Comparison of ENCODE assay signal across 20 mouse cellular contexts in genomic region chr8:119646197-119646596, GRCm38 (mm10). TPM values are rescaled to one million over a fixed set of nuclear protein-coding genes. Genes with fewer than 3 reads are reported as not detected.
DNase-seq lines count a peak whose midpoint lies in the region; TF ChIP-seq lines count a peak whose summit lies in the region.
"Had no signal": no experiment of that assay in that cellular context is flagged by ENCODE, and none has a peak within 500 bp of the region (broad histone marks: within the 10 kb centered on the region; RNA-seq: fewer than 3 reads in every experiment).

No protein-coding gene starts in this region.

- peak; percentile 29 for TF ChIP-seq CTCF in gastrocnemius, adult 2 months (IDR thresholded peaks at IDR 0.05)
- peak; percentile 49 for TF ChIP-seq CTCF in layer of hippocampus, adult 2 months (conservative IDR thresholded peaks at IDR 0.05)
- peak; percentile 47; the same call in 1 of the 2 replicates for TF ChIP-seq CTCF in testis, adult 2 months (IDR thresholded peaks at IDR 0.05; ENCODE audit: control insufficient read depth, insufficient read depth, insufficient replicate concordance, low read depth, low read length)

- H3K4me1 ChIP-seq in testis, adult 2 months (ENCODE audit: control insufficient read depth, insufficient read depth, low read length) = no peaks in the 10 kb centered on the region; the same call in 1 of the 2 replicates
- H3K4me1 ChIP-seq: stomach, embryonic 15.5 days had no signal

- H3K27me3 ChIP-seq in testis, adult 2 months (ENCODE audit: control insufficient read depth, insufficient read depth, low read length) = no peaks in the 10 kb centered on the region
- H3K27me3 ChIP-seq: hindbrain, embryonic 12.5 days; limb, embryonic 13.5 days; stomach, embryonic 15.5 days had no signal

- H3K27ac ChIP-seq in gastrocnemius, adult 2 months = no peak overlapping the region
- no peak overlapping the region for H3K27ac ChIP-seq in layer of hippocampus, adult 2 months
- peak overlapping the region; percentile 73 for H3K27ac ChIP-seq in testis, adult 2 months (ENCODE audit: control insufficient read depth, insufficient read depth, low read depth, low read length)
- H3K27ac ChIP-seq: kidney, embryonic 15.5 days; limb, embryonic 13.5 days; midbrain, embryonic 10.5 days; stomach, embryonic 15.5 days had no signal

- no peak overlapping the region for H3K4me3 ChIP-seq in gastrocnemius, adult 2 months
- H3K4me3 ChIP-seq in layer of hippocampus, adult 2 months = no peak overlapping the region
- no peak overlapping the region for H3K4me3 ChIP-seq in testis, adult 2 months (ENCODE audit: control insufficient read depth, low read depth, low read length)
- H3K4me3 ChIP-seq: hindbrain, embryonic 12.5 days; kidney, embryonic 15.5 days; limb, embryonic 13.5 days; midbrain, embryonic 10.5 days; stomach, embryonic 15.5 days had no signal

- no peaks in the 10 kb centered on the region for H3K36me3 ChIP-seq in testis, adult 2 months (ENCODE audit: control insufficient read depth, insufficient read depth, low read length)
- H3K36me3 ChIP-seq: hindbrain, embryonic 12.5 days; kidney, embryonic 15.5 days; limb, embryonic 13.5 days; midbrain, embryonic 10.5 days; stomach, embryonic 15.5 days had no signal

- intact Hi-C loops in gastrocnemius, adult 2 months (cut with DNase I) = no loop called here

- DNase-seq in gastrocnemius, adult 2 months = no peak
- DNase-seq in gastrocnemius, postnatal 25 days = no peak
- DNase-seq in layer of hippocampus, adult 2 months (ENCODE audit: low spot score in 2 of 2) = no peak
- DNase-seq in layer of hippocampus, adult 11-12 months (ENCODE audit: low spot score) = no peak
- DNase-seq in testis, postnatal 14 days (ENCODE audit: low spot score) = no peak
- no peak for DNase-seq in urinary bladder, postnatal 36 days (ENCODE audit: low spot score in 2 of 2)
- no peak for DNase-seq in layer of hippocampus, postnatal 25 days (ENCODE audit: extremely low spot score in 1 of 2, low spot score in 1 of 2)
- DNase-seq: adrenal gland, postnatal 36 days; gastrocnemius, postnatal 36 days; right cerebral cortex, adult 18-20 months; spleen, adult 18-20 months; thymus, postnatal 25 days had no signal

- TF ChIP-seq POLR2A in testis, adult 2 months (IDR thresholded peaks at IDR 0.05; ENCODE audit: control insufficient read depth, low read depth, low read length) = no peak

RNA-seq across cellular contexts. Expression of gene Kcng4, which starts 10.7 kb away (rescaled TPM):
- 10 to 100 TPM; 14.1 to 14.3 TPM for total RNA-seq in gastrocnemius, adult 2 months (2021)
- total RNA-seq in gastrocnemius, postnatal 25 days (2021) = 10 to 100 TPM in 1 of 2 experiments, 1 to 10 TPM in 1; 8.6 to 12.6 TPM
- 1 to 10 TPM; 2.6 to 3.1 TPM for total RNA-seq in layer of hippocampus, adult 2 months (2021)
- polyA plus RNA-seq in testis, adult 2 months (2012; rRNA removed) = 12.3 and 13.3 TPM in 2 replicates
- total RNA-seq in layer of hippocampus, postnatal 25 days (2021) = 1 to 10 TPM; 3.4 to 4.6 TPM
- polyA plus RNA-seq: embryonic facial prominence, embryonic 11.5 days; heart, embryonic 11.5 days; hindbrain, embryonic 12.5 days; limb, embryonic 13.5 days had no signal

RNA-seq across cellular contexts. Expression of gene Wfdc1, which starts 20.0 kb away (rescaled TPM):
- 10 to 100 TPM; 96.5 to 98.7 TPM for total RNA-seq in gastrocnemius, adult 2 months (2021)
- total RNA-seq in gastrocnemius, postnatal 25 days (2021) = 100 to 1,000 TPM in 1 of 2 experiments, 10 to 100 TPM in 1; 74.0 to 104 TPM
- total RNA-seq in layer of hippocampus, adult 2 months (2021) = 1 to 10 TPM; 6.3 to 6.7 TPM
- polyA plus RNA-seq in testis, adult 2 months (2012; rRNA removed) = 25.8 and 26.9 TPM in 2 replicates
- 1 to 10 TPM; 6.6 to 8.4 TPM for total RNA-seq in layer of hippocampus, postnatal 25 days (2021)

RNA-seq across cellular contexts. Expression of gene Adad2, which starts 33.6 kb away (rescaled TPM):
- not detected for total RNA-seq in gastrocnemius, adult 2 months (2021)
- total RNA-seq in gastrocnemius, postnatal 25 days (2021) = under 1 TPM in 1 of 2 experiments, not detected in 1; 0.23 TPM
- total RNA-seq in layer of hippocampus, adult 2 months (2021) = under 1 TPM; 0.47 to 0.87 TPM
- polyA plus RNA-seq in testis, adult 2 months (2012; rRNA removed) = 48.7 and 54.3 TPM in 2 replicates
- total RNA-seq in layer of hippocampus, postnatal 25 days (2021) = under 1 TPM in 1 of 2 experiments, not detected in 1; 0.39 TPM
- total RNA-seq: adrenal gland, postnatal 36 days had no signal
- polyA plus RNA-seq: heart, embryonic 11.5 days; kidney, embryonic 15.5 days; stomach, embryonic 15.5 days had no signal

RNA-seq across cellular contexts. Expression of gene Taf1c, which starts 41.2 kb away (rescaled TPM):
- 1 to 10 TPM; 5.2 to 6.6 TPM for total RNA-seq in gastrocnemius, adult 2 months (2021)
- total RNA-seq in gastrocnemius, postnatal 25 days (2021) = 1 to 10 TPM; 3.4 to 4.0 TPM
- total RNA-seq in layer of hippocampus, adult 2 months (2021) = 10 to 100 TPM; 10.8 to 11.1 TPM
- polyA plus RNA-seq in testis, adult 2 months (2012; rRNA removed) = 6.3 and 6.9 TPM in 2 replicates
- 10 to 100 TPM; 10.5 to 11.1 TPM for total RNA-seq in layer of hippocampus, postnatal 25 days (2021)

RNA-seq across cellular contexts. Expression of gene Atp2c2, which starts 53.6 kb away (rescaled TPM):
- total RNA-seq in gastrocnemius, adult 2 months (2021) = under 1 TPM; 0.08 to 0.10 TPM
- total RNA-seq in gastrocnemius, postnatal 25 days (2021) = under 1 TPM in 1 of 2 experiments, not detected in 1; 0.13 TPM
- 1 to 10 TPM; 1.7 to 1.9 TPM for total RNA-seq in layer of hippocampus, adult 2 months (2021)
- polyA plus RNA-seq in testis, adult 2 months (2012; rRNA removed) = 1.2 and 1.4 TPM in 2 replicates
- 1 to 10 TPM; 1.8 to 1.9 TPM for total RNA-seq in layer of hippocampus, postnatal 25 days (2021)

Comparison
In these comparisons a context has a peak if more than half of its experiments do, and no peak if none do; other contexts are left out.
1. RNA of gene Wfdc1, which starts 20.0 kb away (total RNA-seq): 74.0 to 104 TPM in gastrocnemius, postnatal 25 days and 96.5 to 98.7 TPM in gastrocnemius, adult 2 months; 6.6 to 8.4 TPM in layer of hippocampus, postnatal 25 days and 6.3 to 6.7 TPM in layer of hippocampus, adult 2 months; every median in the first group is over 4 times any median in the second.
2. Peak in every context shown above with its lines, with median percentiles within 50 percentile points of each other: CTCF ChIP-seq.